In the genomic region with DNA sequence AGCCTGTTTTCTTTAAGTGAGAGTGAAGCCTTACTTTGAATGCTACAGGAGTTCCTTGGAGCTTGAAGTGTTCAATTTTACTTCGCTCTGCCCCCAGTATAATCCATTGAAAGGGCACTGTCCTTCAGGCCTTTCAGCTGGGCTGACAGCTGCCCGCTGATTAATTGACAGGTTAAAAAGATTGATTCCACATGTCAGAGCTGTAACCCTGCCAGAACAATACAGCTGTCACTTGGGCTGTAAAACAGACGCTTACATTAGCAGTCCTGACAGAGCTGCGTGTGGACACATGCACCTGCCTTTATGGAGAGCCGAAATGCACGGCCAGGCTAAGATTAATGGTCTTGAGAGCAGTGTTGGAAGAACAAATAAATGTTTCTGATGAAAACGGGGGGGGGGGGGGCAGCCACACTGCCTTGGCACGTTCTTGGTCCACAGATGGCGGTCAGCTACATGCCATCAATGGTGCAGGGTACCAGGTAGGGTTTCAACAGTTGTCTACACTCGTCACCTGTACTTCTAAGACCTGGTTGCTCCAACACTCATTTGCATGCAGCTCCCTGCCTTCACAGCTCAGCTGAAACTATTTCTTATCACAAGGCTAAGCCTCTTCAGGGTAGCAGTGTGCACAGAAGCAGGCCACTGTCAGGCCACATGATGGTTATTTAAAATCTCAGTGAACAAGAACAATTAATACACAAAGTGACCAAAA, we compare ENCODE assay signal across 13 mouse cellular contexts.
DNase-seq lines count a peak whose midpoint lies in the region; ATAC-seq and TF ChIP-seq lines count a peak whose summit lies in the region.
"Had no signal": no experiment of that assay in that cellular context is flagged by ENCODE, and none has a peak within 500 bp of the region (broad histone marks: within the 10 kb centered on the region; RNA-seq: fewer than 3 reads in every experiment).

No protein-coding gene starts in this region.

- H3K9me3 ChIP-seq in midbrain, embryonic 10.5 days (replicated peaks) = no peaks in the 10 kb centered on the region
- no peaks in the 10 kb centered on the region for H3K9me3 ChIP-seq in midbrain, embryonic 15.5 days
- no peaks in the 10 kb centered on the region for H3K9me3 ChIP-seq in hindbrain, embryonic 11.5 days (ENCODE audit: control insufficient read depth, low read length)
- H3K9me3 ChIP-seq in limb, embryonic 14.5 days (ENCODE audit: control insufficient read depth, low read length) = no peaks in the 10 kb centered on the region
- H3K9me3 ChIP-seq in stomach, postnatal 0 days (ENCODE audit: control insufficient read depth, low read length) = no peaks in the 10 kb centered on the region
- H3K9me3 ChIP-seq: liver, embryonic 13.5 days had no signal

- H3K9ac ChIP-seq in midbrain, embryonic 15.5 days = no peak overlapping the region
- H3K9ac ChIP-seq in hindbrain, embryonic 11.5 days (ENCODE audit: low read depth, low read length) = no peak overlapping the region
- H3K9ac ChIP-seq in limb, embryonic 14.5 days (ENCODE audit: low read depth, low read length, severe bottlenecking) = no peak overlapping the region
- no peak overlapping the region for H3K9ac ChIP-seq in stomach, postnatal 0 days (ENCODE audit: low read length)
- H3K9ac ChIP-seq: liver, embryonic 13.5 days had no signal

- H3K4me2 ChIP-seq in midbrain, embryonic 15.5 days = no peak overlapping the region
- H3K4me2 ChIP-seq in hindbrain, embryonic 11.5 days (replicated peaks; ENCODE audit: low read depth, low read length) = no peak overlapping the region
- no peak overlapping the region for H3K4me2 ChIP-seq in limb, embryonic 14.5 days (replicated peaks; ENCODE audit: low read depth, low read length, severe bottlenecking)
- H3K4me2 ChIP-seq in stomach, postnatal 0 days (replicated peaks; ENCODE audit: low read depth) = no peak overlapping the region
- H3K4me2 ChIP-seq: liver, embryonic 13.5 days had no signal

- intact Hi-C loops in left cerebral cortex, postnatal 25 days (cut with DNase I) = no loop called here

- no peak for TF ChIP-seq EP300 in stomach, postnatal 0 days (optimal IDR thresholded peaks at IDR 0.05)

- no peaks in the 10 kb centered on the region for H3K27me3 ChIP-seq in midbrain, embryonic 10.5 days (ENCODE audit: low read depth, poor library complexity, severe bottlenecking)
- no peaks in the 10 kb centered on the region for H3K27me3 ChIP-seq in midbrain, embryonic 15.5 days (replicated peaks)
- H3K27me3 ChIP-seq in hindbrain, embryonic 11.5 days (ENCODE audit: control insufficient read depth, insufficient read depth, low read length) = no peaks in the 10 kb centered on the region
- H3K27me3 ChIP-seq in limb, embryonic 14.5 days (ENCODE audit: control insufficient read depth, insufficient read depth, low read length) = no peaks in the 10 kb centered on the region
- H3K27me3 ChIP-seq in stomach, postnatal 0 days (ENCODE audit: control insufficient read depth, insufficient read depth, low read length) = no peaks in the 10 kb centered on the region
- H3K27me3 ChIP-seq: liver, embryonic 13.5 days had no signal

- DNase-seq in midbrain, embryonic 10.5 days (ENCODE audit: low spot score) = no peak
- peak; percentile 46 for DNase-seq in hindbrain, embryonic 11.5 days (ENCODE audit: low spot score)
- peak; percentile 68 for DNase-seq in limb, embryonic 14.5 days (ENCODE audit: low spot score)
- DNase-seq in stomach, postnatal 0 days (ENCODE audit: low spot score) = peak; percentile 13
- DNase-seq in lung, postnatal 14 days = no peak
- no peak for DNase-seq in left cerebral cortex, postnatal 25 days (ENCODE audit: low spot score in 2 of 2)
- DNase-seq in gastrocnemius, postnatal 25 days = no peak
- DNase-seq: adrenal gland, adult 2 months; cerebellum, adult 11 months; heart, postnatal 4 days; liver, embryonic 13.5 days; thymus, postnatal 36 days had no signal

- ATAC-seq in midbrain, embryonic 15.5 days (replicated peaks) = no peak
- ATAC-seq in hindbrain, embryonic 11.5 days (ENCODE audit: low FRiP score) = peak; percentile 75
- ATAC-seq in limb, embryonic 14.5 days (ENCODE audit: low FRiP score, low read depth) = peak; percentile 86
- no peak for ATAC-seq in stomach, postnatal 0 days (ENCODE audit: low FRiP score, low TSS enrichment)

- TF ChIP-seq POLR2A in limb, embryonic 14.5 days (IDR thresholded peaks at IDR 0.05; ENCODE audit: borderline replicate concordance, extremely low read depth, insufficient read depth, insufficient read length) = no peak

- H3K4me3 ChIP-seq in midbrain, embryonic 10.5 days = no peak overlapping the region
- no peak overlapping the region for H3K4me3 ChIP-seq in midbrain, embryonic 15.5 days
- no peak overlapping the region for H3K4me3 ChIP-seq in hindbrain, embryonic 11.5 days (ENCODE audit: low read depth, low read length)
- H3K4me3 ChIP-seq in limb, embryonic 14.5 days (replicated peaks; ENCODE audit: low read length) = no peak overlapping the region
- H3K4me3 ChIP-seq in stomach, postnatal 0 days (ENCODE audit: low read depth, low read length) = no peak overlapping the region
- H3K4me3 ChIP-seq: liver, embryonic 13.5 days had no signal

- 0 out of 2 replicates have a peak overlapping the region, but pooled peaks have one; percentile 52 for H3K27ac ChIP-seq in midbrain, embryonic 10.5 days (replicated peaks)
- H3K27ac ChIP-seq in midbrain, embryonic 15.5 days = no peak overlapping the region
- no peak overlapping the region for H3K27ac ChIP-seq in hindbrain, embryonic 11.5 days (ENCODE audit: low read depth, low read length)
- H3K27ac ChIP-seq in limb, embryonic 14.5 days (replicated peaks; ENCODE audit: low read depth, low read length) = no peak overlapping the region
- no peak overlapping the region for H3K27ac ChIP-seq in stomach, postnatal 0 days (replicated peaks)
- H3K27ac ChIP-seq: liver, embryonic 13.5 days had no signal

- H3K36me3 ChIP-seq in midbrain, embryonic 10.5 days = no peaks in the 10 kb centered on the region
- H3K36me3 ChIP-seq in midbrain, embryonic 15.5 days (replicated peaks) = no peaks in the 10 kb centered on the region
- H3K36me3 ChIP-seq in hindbrain, embryonic 11.5 days (ENCODE audit: control insufficient read depth, insufficient read depth, low read length) = no peaks in the 10 kb centered on the region
- H3K36me3 ChIP-seq in limb, embryonic 14.5 days (ENCODE audit: control insufficient read depth, insufficient read depth, low read length) = no peaks in the 10 kb centered on the region
- H3K36me3 ChIP-seq in stomach, postnatal 0 days (ENCODE audit: control insufficient read depth, insufficient read depth, low read length) = no peaks in the 10 kb centered on the region
- H3K36me3 ChIP-seq: liver, embryonic 13.5 days had no signal

- H3K4me1 ChIP-seq in midbrain, embryonic 10.5 days = peaks cover 20% of the 10 kb centered on the region
- H3K4me1 ChIP-seq in midbrain, embryonic 15.5 days = peaks cover 12% of the 10 kb centered on the region
- no peaks in the 10 kb centered on the region; the same call in 1 of the 2 replicates for H3K4me1 ChIP-seq in hindbrain, embryonic 11.5 days (replicated peaks; ENCODE audit: control insufficient read depth, insufficient read depth, low read length)
- peaks cover 3% of the 10 kb centered on the region; the same call in 1 of the 2 replicates for H3K4me1 ChIP-seq in limb, embryonic 14.5 days (ENCODE audit: control insufficient read depth, insufficient read depth, low read length)
- H3K4me1 ChIP-seq in stomach, postnatal 0 days (replicated peaks; ENCODE audit: control insufficient read depth, insufficient read depth) = no peaks in the 10 kb centered on the region
- H3K4me1 ChIP-seq: liver, embryonic 13.5 days had no signal

- no peak for TF ChIP-seq CTCF in stomach, postnatal 0 days (IDR thresholded peaks at IDR 0.05; ENCODE audit: low read depth)

- WGBS in midbrain, embryonic 10.5 days = 51% methylated on average over 10 of the region's 10 CpGs
- WGBS in midbrain, embryonic 15.5 days = 21% methylated on average over 10 of the region's 10 CpGs
- WGBS in hindbrain, embryonic 11.5 days = 13% methylated on average over 10 of the region's 10 CpGs
- WGBS in limb, embryonic 14.5 days = 10% methylated on average over 10 of the region's 10 CpGs
- 23% methylated on average over 10 of the region's 10 CpGs for WGBS in stomach, postnatal 0 days

Comparison
In these comparisons a context has a peak if more than half of its experiments do, and no peak if none do; other contexts are left out.
1. DNase-seq: peak in hindbrain, embryonic 11.5 days (single experiment), limb, embryonic 14.5 days (single experiment) and stomach, postnatal 0 days (single experiment); none in midbrain, embryonic 10.5 days (single experiment), lung, postnatal 14 days (single experiment), left cerebral cortex, postnatal 25 days (0 of 2) and gastrocnemius, postnatal 25 days (single experiment).
2. ATAC-seq: peak in hindbrain, embryonic 11.5 days (single experiment) and limb, embryonic 14.5 days (single experiment); none in midbrain, embryonic 15.5 days (single experiment) and stomach, postnatal 0 days (single experiment).